Mouse (Mus musculus): Measurements from ENCODE around the gene Vmn2r29. TPM values are rescaled to one million over a fixed set of nuclear protein-coding genes. Genes with fewer than 3 reads are reported as not detected.
A peak's percentile ranks its signal among the peaks of the same experiment; 100 is the strongest.

Gene Vmn2r29
- total and polyA plus RNA-seq, 3 experiments = 0.06 to 0.09 TPM; not detected in 1

GRCm38 (mm10) chr7:7188191-7188942 is 58.8 kb downstream of the Vmn2r29 start:
- intact Hi-C loops (cut with DNase I) = loop anchor here (5.0 to 10.0 kb wide), 2 partner anchors 66 to 254 kb away; partner anchors contain the start of gene Zfp954
- H3K79me2 ChIP-seq (replicated peaks; ENCODE audit: control insufficient read depth, insufficient read depth, low read length) = no peaks in the 10 kb centered on the region
- H3K4me1 ChIP-seq (ENCODE audit: control insufficient read depth, insufficient read depth, low read length) = no peaks in the 10 kb centered on the region
- peak overlapping the region; percentile 57 for H3K4me3 ChIP-seq
- TF ChIP-seq POLR2A (IDR thresholded peaks at IDR 0.05; ENCODE audit: insufficient read depth, low read depth, low read length) = no peak
- no peak for TF ChIP-seq EP300 (IDR thresholded peaks at IDR 0.05; ENCODE audit: insufficient read depth, low read depth, low read length)
- TF ChIP-seq CTCF (IDR thresholded peaks at IDR 0.05) = peak; percentile 75
- no peaks in the 10 kb centered on the region for H3K27me3 ChIP-seq (ENCODE audit: control insufficient read depth, insufficient read depth, low read length)
- H3K27ac ChIP-seq = no peak overlapping the region
- H3K9ac ChIP-seq (ENCODE audit: low read depth, low read length) = no peak overlapping the region
- no peaks in the 10 kb centered on the region for H3K36me3 ChIP-seq (ENCODE audit: control insufficient read depth, insufficient read depth, low read length)
- DNase-seq = peak; percentile 72 to 73
- WGBS = 6% methylated on average over 17 of the region's 18 CpGs

- H3K27ac ChIP-seq = no peak overlapping the region
- peak overlapping the region; percentile 57 for H3K4me3 ChIP-seq
- no peaks in the 10 kb centered on the region for H3K36me3 ChIP-seq (ENCODE audit: control insufficient read depth, insufficient read depth, low read length)
- H3K27me3 ChIP-seq (ENCODE audit: control insufficient read depth, insufficient read depth, low read length) = no peaks in the 10 kb centered on the region
- 23% methylated on average over 13 of the region's 13 CpGs for WGBS
- H3K79me2 ChIP-seq (replicated peaks; ENCODE audit: control insufficient read depth, insufficient read depth, low read length) = no peaks in the 10 kb centered on the region
- H3K9ac ChIP-seq (ENCODE audit: low read depth, low read length) = no peak overlapping the region
- no peak for DNase-seq
- no peak for TF ChIP-seq POLR2A (IDR thresholded peaks at IDR 0.05; ENCODE audit: insufficient read depth, low read depth, low read length)
- TF ChIP-seq CTCF (IDR thresholded peaks at IDR 0.05) = no peak
- no peak for TF ChIP-seq EP300 (IDR thresholded peaks at IDR 0.05; ENCODE audit: insufficient read depth, low read depth, low read length)
- intact Hi-C loops (cut with DNase I) = loop anchor here (2.0 to 10.0 kb wide), 3 partner anchors 17 to 253 kb away; partner anchors contain the start of genes Zfp418 and Zfp954
- H3K4me1 ChIP-seq (ENCODE audit: control insufficient read depth, insufficient read depth, low read length) = no peaks in the 10 kb centered on the region
These were observed 59.5 kb downstream of the Vmn2r29 start for GRCm38 (mm10) chr7:7187417-7188190.

- Histone ChIP-seq H3K27ac (no peak overlapping the region), H3K4me1 (ENCODE audit: control insufficient read depth, insufficient read depth, low read length) (no peaks in the 10 kb centered on the region), H3K27me3 (ENCODE audit: control insufficient read depth, insufficient read depth, low read length) (no peaks in the 10 kb centered on the region), H3K4me3 (no peak overlapping the region), H3K79me2 (replicated peaks; ENCODE audit: control insufficient read depth, insufficient read depth, low read length) (no peaks in the 10 kb centered on the region), H3K36me3 (ENCODE audit: control insufficient read depth, insufficient read depth, low read length) (no peaks in the 10 kb centered on the region; the same call in 1 of the 2 replicates), H3K9ac (ENCODE audit: low read depth, low read length) (no peak overlapping the region)
- TF ChIP-seq CTCF (IDR thresholded peaks at IDR 0.05) = no peak
- TF ChIP-seq POLR2A (IDR thresholded peaks at IDR 0.05; ENCODE audit: insufficient read depth, low read depth, low read length) = no peak
- no peak for TF ChIP-seq EP300 (IDR thresholded peaks at IDR 0.05; ENCODE audit: insufficient read depth, low read depth, low read length)
- DNase-seq = no peak
- intact Hi-C loops (cut with DNase I) = loop anchor here (2.0 to 10.0 kb wide), 3 partner anchors 15 to 251 kb away; partner anchors contain the start of genes Zfp418 and Zfp954
- WGBS = 84% methylated on average over 1 of the region's 1 CpGs
These were observed 61.2 kb downstream of the Vmn2r29 start for GRCm38 (mm10) chr7:7185897-7186296.

Other genes starting within 250 kb of the Vmn2r29 start
- gene Zfp954, start 125.8 kb downstream of the Vmn2r29 start, total RNA-seq (2021) = 1 to 10 TPM; 3.7 to 3.9 TPM
- 2.6 and 4.1 TPM in 2 replicates for gene Zfp954, start 125.8 kb downstream of the Vmn2r29 start, polyA plus RNA-seq (2012; rRNA removed)
- under 1 TPM; 0.23 to 0.32 TPM for gene Zfp773, start 110.6 kb downstream of the Vmn2r29 start, total RNA-seq (2021)
- gene Zfp773, start 110.6 kb downstream of the Vmn2r29 start, polyA plus RNA-seq (2012; rRNA removed) = 0.14 and 0.20 TPM in 2 replicates
- gene Zfp418, start 76.0 kb downstream of the Vmn2r29 start, total RNA-seq (2021) = 1 to 10 TPM; 2.0 to 2.1 TPM
- gene Zfp418, start 76.0 kb downstream of the Vmn2r29 start, polyA plus RNA-seq (2012; rRNA removed) = 0.51 and 1.2 TPM in 2 replicates
- 1 to 10 TPM; 1.3 to 2.3 TPM for gene Zfp772, start 37.3 kb downstream of the Vmn2r29 start, total RNA-seq (2021)
- gene Zfp772, start 37.3 kb downstream of the Vmn2r29 start, polyA plus RNA-seq (2012; rRNA removed) = 1.00 and 1.8 TPM in 2 replicates
- gene Gm45844, start 31.0 kb upstream of the Vmn2r29 start, total RNA-seq (2021) = 1 to 10 TPM in 1 of 2 experiments, under 1 TPM in 1; 0.34 to 2.2 TPM
- gene Gm45844, start 31.0 kb upstream of the Vmn2r29 start, polyA plus RNA-seq (2012; rRNA removed) = 0.20 and 0.98 TPM in 2 replicates
- 10 to 100 TPM; 50.1 to 55.4 TPM for gene Clcn4, start 53.5 kb upstream of the Vmn2r29 start, total RNA-seq (2021)
- gene Clcn4, start 53.5 kb upstream of the Vmn2r29 start, polyA plus RNA-seq (2012; rRNA removed) = 27.2 and 48.8 TPM in 2 replicates
- not detected for gene Vmn2r30, start 90.3 kb upstream of the Vmn2r29 start, total RNA-seq (2021)
- not detected in 2 replicates for gene Vmn2r30, start 90.3 kb upstream of the Vmn2r29 start, polyA plus RNA-seq (2012; rRNA removed)
- gene Gm45783, start 127.2 kb upstream of the Vmn2r29 start, total RNA-seq (2021) = not detected
- gene Gm45783, start 127.2 kb upstream of the Vmn2r29 start, polyA plus RNA-seq (2012; rRNA removed) = not detected in 2 replicates
- gene Vmn2r31, start 152.4 kb upstream of the Vmn2r29 start, total RNA-seq (2021) = not detected
- not detected in 2 replicates for gene Vmn2r31, start 152.4 kb upstream of the Vmn2r29 start, polyA plus RNA-seq (2012; rRNA removed)
- gene Vmn2r32, start 232.7 kb upstream of the Vmn2r29 start, total RNA-seq (2021) = not detected
- not detected in 2 replicates for gene Vmn2r32, start 232.7 kb upstream of the Vmn2r29 start, polyA plus RNA-seq (2012; rRNA removed)